Mouse (Mus musculus): Measurements from ENCODE around the gene Rpl29. TPM values are rescaled to one million over a fixed set of nuclear protein-coding genes. Genes with fewer than 3 reads are reported as not detected.

The Rpl29 gene
- total and polyA plus RNA-seq, 2 experiments = 182 to 230 TPM

DNA sequence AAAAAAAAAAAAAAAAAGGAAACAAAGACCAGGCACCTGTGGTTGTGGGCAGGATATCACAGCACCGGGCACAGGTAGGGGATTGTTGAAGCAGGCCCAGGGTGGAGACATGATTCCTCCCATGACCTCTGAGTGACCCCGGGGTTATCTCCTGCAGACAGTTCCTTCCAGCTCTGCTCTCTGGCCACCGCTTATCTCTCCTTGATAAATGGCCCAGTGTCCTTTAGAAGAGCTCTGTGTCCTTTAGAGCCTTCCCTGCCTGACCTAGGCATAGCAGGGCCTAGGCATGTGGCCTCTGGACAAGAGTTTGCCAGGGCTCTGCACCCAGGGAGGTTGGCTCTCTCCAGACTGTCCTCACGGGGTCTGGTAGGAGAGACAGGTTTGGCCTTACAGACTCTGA lies 31.5 kb upstream of the Rpl29 start:
- Histone ChIP-seq H3K27me3 (ENCODE audit: control insufficient read depth, insufficient read depth, low read length) (no peaks in the 10 kb centered on the region), H3K4me3 (ENCODE audit: insufficient read depth, low read depth, low read length) (no peak overlapping the region), H3K4me1 (ENCODE audit: control insufficient read depth, insufficient read depth, low read length) (peaks cover 3% of the 10 kb centered on the region; the same call in 1 of the 2 replicates), H3K9ac (ENCODE audit: low read depth, low read length) (no peak overlapping the region), H3K27ac (replicated peaks; ENCODE audit: insufficient read depth, low read depth, low read length) (no peak overlapping the region), H3K79me2 (ENCODE audit: control insufficient read depth, insufficient read depth, low read length) (no peaks in the 10 kb centered on the region), H3K36me3 (ENCODE audit: control insufficient read depth, insufficient read depth, low read length) (no peaks in the 10 kb centered on the region)
- 60% methylated on average over 4 of the region's 4 CpGs for WGBS
- no peak for TF ChIP-seq CTCF (IDR thresholded peaks at IDR 0.05; ENCODE audit: low read depth, low read length)
- no peak for TF ChIP-seq POLR2A (IDR thresholded peaks at IDR 0.05; ENCODE audit: extremely low read depth, insufficient read depth, low read length)
- no peak for DNase-seq (ENCODE audit: extremely low read depth, low read depth, low spot score)

DNA sequence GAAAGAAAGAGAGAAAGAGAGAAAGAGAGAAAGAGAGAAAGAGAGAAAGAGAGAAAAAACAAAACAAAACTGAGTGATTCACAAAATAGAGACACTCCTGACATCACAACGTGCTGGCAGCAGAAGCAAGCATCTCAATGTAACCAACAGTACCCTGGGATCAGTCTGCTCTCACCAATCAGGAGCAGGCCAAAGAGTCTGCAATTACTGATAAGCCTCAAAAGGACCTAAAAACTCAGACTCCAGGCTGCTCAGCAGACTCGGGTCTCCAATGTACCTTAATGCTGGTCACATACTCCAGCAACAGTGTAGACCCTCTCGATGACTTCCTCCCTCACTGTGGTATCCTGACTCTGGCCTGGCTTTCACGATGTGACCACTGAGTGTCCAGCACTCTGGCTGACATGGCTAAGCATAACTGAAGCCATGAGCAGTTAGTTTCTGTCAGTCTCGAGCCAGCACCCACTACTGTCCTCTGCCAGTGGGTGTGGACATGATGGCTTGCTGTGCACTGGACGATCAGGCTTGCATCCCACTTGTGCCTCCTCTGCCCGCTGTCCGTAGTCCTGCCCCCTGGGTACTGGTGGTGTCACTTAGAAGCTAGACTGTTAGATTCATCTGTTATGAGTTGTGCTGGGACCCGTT lies 30.5 kb upstream of the Rpl29 start:
- DNase-seq (ENCODE audit: extremely low read depth, low read depth, low spot score) = no peak
- WGBS = 70% methylated on average over 9 of the region's 9 CpGs
- H3K9ac ChIP-seq (ENCODE audit: low read depth, low read length) = no peak overlapping the region
- peaks cover 3% of the 10 kb centered on the region; the same call in 1 of the 2 replicates for H3K4me1 ChIP-seq (ENCODE audit: control insufficient read depth, insufficient read depth, low read length)
- no peaks in the 10 kb centered on the region for H3K27me3 ChIP-seq (ENCODE audit: control insufficient read depth, insufficient read depth, low read length)
- no peaks in the 10 kb centered on the region for H3K79me2 ChIP-seq (ENCODE audit: control insufficient read depth, insufficient read depth, low read length)
- H3K36me3 ChIP-seq (ENCODE audit: control insufficient read depth, insufficient read depth, low read length) = no peaks in the 10 kb centered on the region
- H3K4me3 ChIP-seq (ENCODE audit: insufficient read depth, low read depth, low read length) = no peak overlapping the region
- no peak overlapping the region for H3K27ac ChIP-seq (replicated peaks; ENCODE audit: insufficient read depth, low read depth, low read length)
- TF ChIP-seq POLR2A (IDR thresholded peaks at IDR 0.05; ENCODE audit: extremely low read depth, insufficient read depth, low read length) (no peak), CTCF (IDR thresholded peaks at IDR 0.05; ENCODE audit: low read depth, low read length) (no peak)

DNA sequence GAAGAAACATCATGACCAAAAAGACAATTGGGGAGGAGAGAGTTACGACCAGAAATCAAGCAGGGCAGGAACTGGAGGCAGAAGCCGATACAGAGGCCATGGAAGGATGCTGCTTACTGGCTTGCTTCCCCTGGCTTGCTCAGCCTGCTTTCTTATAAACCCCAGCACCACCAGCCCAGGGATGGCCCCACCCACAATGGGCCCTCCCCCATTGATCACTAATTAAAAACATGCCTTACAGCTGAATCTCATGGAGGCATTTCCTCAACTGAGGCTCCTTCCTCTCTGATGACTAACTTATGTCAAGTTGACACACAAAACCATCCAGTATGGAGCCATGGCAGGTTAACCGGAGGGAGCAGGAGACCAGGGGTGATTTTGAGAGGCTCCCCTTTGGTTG lies 29.4 kb upstream of the Rpl29 start:
- no peak for TF ChIP-seq CTCF (IDR thresholded peaks at IDR 0.05; ENCODE audit: low read depth, low read length)
- no peak for TF ChIP-seq POLR2A (IDR thresholded peaks at IDR 0.05; ENCODE audit: extremely low read depth, insufficient read depth, low read length)
- no peak overlapping the region for H3K9ac ChIP-seq (ENCODE audit: low read depth, low read length)
- peaks cover 3% of the 10 kb centered on the region; the same call in 1 of the 2 replicates for H3K4me1 ChIP-seq (ENCODE audit: control insufficient read depth, insufficient read depth, low read length)
- no peak overlapping the region for H3K27ac ChIP-seq (replicated peaks; ENCODE audit: insufficient read depth, low read depth, low read length)
- H3K27me3 ChIP-seq (ENCODE audit: control insufficient read depth, insufficient read depth, low read length) = no peaks in the 10 kb centered on the region
- H3K79me2 ChIP-seq (ENCODE audit: control insufficient read depth, insufficient read depth, low read length) = no peaks in the 10 kb centered on the region
- 97% methylated on average over 3 of the region's 3 CpGs for WGBS
- H3K4me3 ChIP-seq (ENCODE audit: insufficient read depth, low read depth, low read length) = no peak overlapping the region
- no peaks in the 10 kb centered on the region for H3K36me3 ChIP-seq (ENCODE audit: control insufficient read depth, insufficient read depth, low read length)
- no peak for DNase-seq (ENCODE audit: extremely low read depth, low read depth, low spot score)

DNA sequence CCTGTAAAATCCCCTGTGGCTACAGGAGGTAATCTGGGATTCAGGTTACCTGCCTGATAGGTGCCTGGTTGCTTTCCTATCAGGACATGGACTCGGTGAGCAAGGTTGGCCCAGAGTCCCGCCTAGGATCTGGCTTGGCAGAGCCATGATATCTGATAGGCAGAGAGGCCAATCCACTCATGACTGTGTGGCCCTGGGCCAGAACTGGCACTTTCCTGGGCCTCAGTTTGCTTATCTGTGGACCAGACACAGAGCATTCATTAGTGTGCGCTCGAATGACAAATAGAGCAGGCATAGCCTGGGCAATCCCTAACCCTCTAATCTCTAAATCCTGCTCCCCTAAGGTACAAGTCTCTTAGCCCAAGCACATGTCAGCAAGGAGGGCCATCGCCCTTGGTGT lies 27.1 kb upstream of the Rpl29 start:
- no peak for DNase-seq (ENCODE audit: extremely low read depth, low read depth, low spot score)
- TF ChIP-seq CTCF (IDR thresholded peaks at IDR 0.05; ENCODE audit: low read depth, low read length) = no peak
- TF ChIP-seq POLR2A (IDR thresholded peaks at IDR 0.05; ENCODE audit: extremely low read depth, insufficient read depth, low read length) = no peak
- Histone ChIP-seq H3K4me1 (ENCODE audit: control insufficient read depth, insufficient read depth, low read length) (peaks cover 3% of the 10 kb centered on the region; the same call in 1 of the 2 replicates), H3K27me3 (ENCODE audit: control insufficient read depth, insufficient read depth, low read length) (no peaks in the 10 kb centered on the region), H3K4me3 (ENCODE audit: insufficient read depth, low read depth, low read length) (no peak overlapping the region), H3K27ac (replicated peaks; ENCODE audit: insufficient read depth, low read depth, low read length) (no peak overlapping the region), H3K79me2 (ENCODE audit: control insufficient read depth, insufficient read depth, low read length) (no peaks in the 10 kb centered on the region), H3K9ac (ENCODE audit: low read depth, low read length) (no peak overlapping the region), H3K36me3 (ENCODE audit: control insufficient read depth, insufficient read depth, low read length) (no peaks in the 10 kb centered on the region)
- 81% methylated on average over 5 of the region's 5 CpGs for WGBS

DNA sequence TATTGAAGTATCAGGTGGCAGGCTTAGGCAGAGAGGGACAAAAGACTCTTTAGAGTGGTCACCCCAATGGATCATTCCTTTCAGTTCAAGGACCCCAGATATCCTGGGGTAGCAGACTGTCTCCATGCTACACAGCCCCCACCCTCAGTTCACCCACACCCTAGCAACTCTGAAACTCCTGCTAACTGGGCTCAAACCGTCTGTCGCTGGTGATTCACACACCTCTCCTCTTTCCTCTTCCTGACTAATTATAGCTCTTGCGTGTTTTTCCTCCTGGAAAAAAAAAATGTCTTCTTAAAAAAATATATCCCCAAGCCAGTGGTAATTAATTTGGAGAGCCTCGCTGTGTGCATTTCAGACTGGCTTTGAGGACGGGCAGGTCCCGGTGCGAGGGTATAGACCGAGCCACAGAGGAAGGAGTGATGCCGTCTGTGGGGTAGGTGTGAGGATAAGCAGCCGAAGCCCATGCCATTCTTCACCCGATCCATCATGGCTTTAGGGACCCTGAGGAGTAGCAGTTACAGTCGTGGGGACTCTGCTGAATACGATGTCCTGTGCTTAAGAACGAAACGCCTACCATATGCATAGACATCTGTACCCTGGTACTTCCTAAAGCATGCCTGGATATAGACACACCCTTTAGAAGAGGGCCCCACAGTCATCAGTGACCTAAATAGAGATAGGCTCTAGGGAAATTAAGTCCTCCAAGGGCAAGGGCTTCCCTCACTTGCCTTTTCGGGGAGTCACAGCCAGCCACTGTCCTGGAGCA lies 26.5 kb upstream of the Rpl29 start:
- H3K4me3 ChIP-seq (ENCODE audit: insufficient read depth, low read depth, low read length) = no peak overlapping the region
- DNase-seq (ENCODE audit: extremely low read depth, low read depth, low spot score) = no peak

DNA sequence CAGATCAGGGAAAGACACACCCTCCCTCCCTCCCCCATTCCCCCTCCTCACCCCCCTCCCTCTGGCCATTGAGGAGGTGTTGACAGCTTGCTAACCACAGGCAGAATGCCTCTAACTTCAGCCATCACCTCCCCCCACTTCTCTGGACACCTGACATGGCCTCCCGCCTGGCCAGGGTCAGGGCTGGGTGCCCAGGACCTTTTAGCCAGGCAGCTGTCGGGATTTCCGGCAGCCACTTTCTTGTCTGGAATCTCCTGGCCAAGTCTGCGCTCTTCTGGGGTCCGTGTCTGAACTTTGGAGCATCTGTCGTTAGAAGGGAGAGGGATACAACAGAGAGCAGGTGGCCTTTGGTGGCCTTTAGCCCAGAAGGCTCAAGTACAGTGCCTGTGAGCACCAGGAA lies 24.0 kb upstream of the Rpl29 start:
- H3K4me3 ChIP-seq (ENCODE audit: insufficient read depth, low read depth, low read length) = no peak overlapping the region
- H3K4me1 ChIP-seq (ENCODE audit: control insufficient read depth, insufficient read depth, low read length) = no peaks in the 10 kb centered on the region
- H3K79me2 ChIP-seq (ENCODE audit: control insufficient read depth, insufficient read depth, low read length) = no peaks in the 10 kb centered on the region
- WGBS = 40% methylated on average over 6 of the region's 6 CpGs
- H3K27me3 ChIP-seq (ENCODE audit: control insufficient read depth, insufficient read depth, low read length) = no peaks in the 10 kb centered on the region
- TF ChIP-seq POLR2A (IDR thresholded peaks at IDR 0.05; ENCODE audit: extremely low read depth, insufficient read depth, low read length) (no peak), CTCF (IDR thresholded peaks at IDR 0.05; ENCODE audit: low read depth, low read length) (no peak)
- no peak for DNase-seq (ENCODE audit: extremely low read depth, low read depth, low spot score)
- no peak overlapping the region for H3K9ac ChIP-seq (ENCODE audit: low read depth, low read length)
- no peak overlapping the region for H3K27ac ChIP-seq (replicated peaks; ENCODE audit: insufficient read depth, low read depth, low read length)
- no peaks in the 10 kb centered on the region for H3K36me3 ChIP-seq (ENCODE audit: control insufficient read depth, insufficient read depth, low read length)

More for the DNA sequence above, 26.5 kb upstream of the Rpl29 start:
- TF ChIP-seq CTCF (IDR thresholded peaks at IDR 0.05; ENCODE audit: low read depth, low read length) = no peak
- TF ChIP-seq POLR2A (IDR thresholded peaks at IDR 0.05; ENCODE audit: extremely low read depth, insufficient read depth, low read length) = no peak
- 90% methylated on average over 16 of the region's 16 CpGs for WGBS
- no peak overlapping the region for H3K9ac ChIP-seq (ENCODE audit: low read depth, low read length)
- H3K36me3 ChIP-seq (ENCODE audit: control insufficient read depth, insufficient read depth, low read length) = no peaks in the 10 kb centered on the region
- peaks cover 3% of the 10 kb centered on the region; the same call in 1 of the 2 replicates for H3K4me1 ChIP-seq (ENCODE audit: control insufficient read depth, insufficient read depth, low read length)
- no peak overlapping the region for H3K27ac ChIP-seq (replicated peaks; ENCODE audit: insufficient read depth, low read depth, low read length)
- H3K27me3 ChIP-seq (ENCODE audit: control insufficient read depth, insufficient read depth, low read length) = no peaks in the 10 kb centered on the region
- H3K79me2 ChIP-seq (ENCODE audit: control insufficient read depth, insufficient read depth, low read length) = no peaks in the 10 kb centered on the region

All from liver, adult 2 months (tissue).